Mouse (Mus musculus) adrenal gland, postnatal 14 days (tissue): ENCODE results near the gene Srl. TPM values are rescaled to one million over a fixed set of nuclear protein-coding genes. Genes with fewer than 3 reads are reported as not detected.
A peak's percentile ranks its signal among the peaks of the same experiment; 100 is the strongest.
"Not testable (repeated sequence)": the region's sequence is repeated elsewhere in the genome, so short reads cannot be mapped to it uniquely, and the experiment has no call there.

Experiments used
- DNase-seq: peaks from one replicate; pipeline ENCODE4 v3.0.0; 2021; ENCODE audit warnings: mixed read lengths
- total RNA-seq: library from RNA; stranded (reverse); gene quantifications from 2 replicates; pipeline ENCODE4 v1.2.3, GENCODE M21; 2021

The Srl gene
- total RNA-seq, 1 experiment from 2014 or later: 16.2 TPM

DNA sequence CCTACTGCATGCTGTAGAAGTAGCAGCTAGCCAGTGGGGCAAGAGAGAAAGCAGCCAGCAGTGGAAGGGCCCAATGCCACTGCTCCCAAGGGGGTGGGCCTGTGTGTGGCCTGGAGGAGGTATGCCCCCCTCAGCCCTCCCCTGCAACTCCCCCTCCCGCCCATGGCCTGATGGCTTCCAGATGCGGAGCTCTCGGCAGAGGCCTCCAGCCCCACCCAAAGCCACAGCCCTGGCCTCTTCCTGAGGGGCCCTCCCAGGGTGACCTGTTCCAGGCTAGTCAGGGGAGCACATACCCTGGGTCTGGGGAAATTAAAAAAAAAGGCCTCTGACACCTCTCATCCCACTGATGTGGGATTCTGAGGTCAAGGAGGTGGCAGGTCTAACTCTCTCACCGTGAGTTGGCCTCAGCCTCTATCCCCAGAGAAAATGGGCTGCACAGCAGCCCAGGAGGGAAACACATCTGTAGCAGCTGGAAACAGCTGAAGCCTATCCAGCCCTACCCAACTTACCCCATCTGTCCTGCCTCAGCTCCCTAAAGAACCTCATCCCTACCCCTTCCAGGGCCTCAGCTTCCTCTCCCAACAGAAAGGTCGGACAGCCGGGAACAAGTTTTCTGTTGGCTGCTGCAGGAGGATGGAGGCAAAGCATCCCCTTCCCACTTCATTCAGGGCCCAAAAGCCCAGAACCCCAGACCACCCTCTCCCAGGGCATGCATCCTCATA, 11.4 kb upstream of the Srl start:
- DNase-seq: no peak

DNA sequence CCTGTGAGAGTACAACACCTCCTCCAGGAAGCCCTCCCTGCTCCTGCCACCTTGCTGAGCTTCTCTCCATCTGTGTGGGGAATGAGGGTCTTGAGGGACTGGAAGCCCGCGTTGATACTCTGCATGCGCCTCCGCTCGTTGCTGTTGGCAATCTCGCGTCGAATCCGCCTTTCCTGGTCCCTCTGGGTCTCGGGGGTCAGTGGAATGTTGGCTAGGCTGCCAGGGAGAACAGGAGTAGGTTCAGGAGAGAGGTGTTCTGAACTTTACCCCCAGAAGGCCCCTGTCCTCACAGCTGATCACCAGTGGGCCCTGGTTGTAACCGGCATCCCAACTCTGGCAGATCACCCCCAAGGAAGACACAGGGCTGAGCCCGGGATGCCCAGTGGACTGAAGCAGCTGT, 10.3 kb upstream of the Srl start:
- no peak for DNase-seq

DNA sequence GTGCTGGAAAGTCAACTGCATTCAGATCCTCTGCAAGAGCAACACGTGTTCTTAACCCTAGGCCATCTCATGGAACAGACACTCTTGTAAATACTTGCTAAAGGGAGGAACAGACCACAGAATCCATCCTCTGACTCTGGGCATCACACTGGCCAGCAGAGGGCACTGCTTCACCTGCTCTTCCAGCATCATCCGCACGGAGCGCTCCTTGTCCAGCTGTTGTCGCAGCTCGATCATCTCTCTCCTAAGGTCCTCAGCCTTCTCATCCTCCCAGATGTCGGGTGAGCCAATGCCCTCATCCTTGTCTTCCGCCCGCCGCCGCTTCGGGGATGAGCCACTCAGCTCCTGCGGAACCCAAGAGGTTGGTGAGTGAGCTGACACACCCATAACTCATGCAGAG, 9.4 kb upstream of the Srl start:
- DNase-seq: peak; percentile 82

DNA sequence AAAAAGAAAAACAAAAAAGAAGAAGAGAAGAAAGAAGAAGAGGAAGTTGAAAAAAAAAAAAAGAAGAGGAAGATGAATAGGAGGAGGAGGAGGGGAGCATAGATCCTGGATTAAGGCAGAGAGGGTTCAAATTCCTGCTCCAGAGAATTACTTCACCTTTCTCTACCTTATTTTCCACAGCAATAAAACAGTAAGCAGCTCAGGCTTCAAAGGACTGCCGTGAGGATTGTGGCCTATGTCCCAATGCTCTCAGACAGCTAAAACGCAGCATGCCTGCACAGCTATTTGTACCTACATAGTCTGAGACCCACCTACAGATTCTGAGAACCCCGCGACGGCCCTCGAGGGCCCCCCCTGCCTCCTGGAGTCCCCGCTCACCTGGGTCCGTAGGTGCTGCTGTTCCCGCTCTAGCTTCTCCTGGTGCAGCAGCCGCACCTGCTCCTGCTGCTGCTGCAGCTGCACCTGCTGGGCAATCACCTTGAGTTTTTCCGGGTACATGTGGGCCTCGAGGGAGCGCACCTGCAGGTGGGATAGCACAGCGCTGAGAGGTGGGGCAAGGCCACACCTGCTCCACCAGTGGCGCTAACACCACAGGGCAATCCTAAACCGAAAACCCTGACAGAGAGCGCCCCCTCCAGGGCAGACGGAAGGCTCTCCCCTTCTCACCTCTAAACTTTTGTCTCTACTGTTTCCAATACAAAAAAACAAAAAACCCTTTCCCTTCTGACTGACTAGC, 7.5 kb upstream of the Srl start:
- no peak for DNase-seq

DNA sequence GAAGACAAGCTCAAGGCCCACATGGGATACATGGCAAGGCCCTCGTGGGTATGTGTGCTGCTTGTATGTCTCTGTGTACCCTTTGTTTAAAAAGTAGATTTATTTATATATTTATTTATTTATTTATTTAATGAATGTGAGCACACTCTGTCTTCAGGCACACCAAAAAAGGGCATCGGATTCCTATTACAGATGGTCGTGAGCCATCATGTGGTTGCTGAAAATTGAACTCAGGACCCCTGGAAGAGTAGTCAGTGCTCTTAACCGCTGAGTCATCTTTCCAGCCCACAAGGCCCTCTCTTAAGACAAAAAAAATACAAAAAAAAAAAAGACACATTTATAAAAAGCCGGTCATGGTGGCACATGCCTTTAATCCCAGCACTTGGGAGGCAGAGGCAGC, 6.0 kb upstream of the Srl start:
- DNase-seq: no peak

DNA sequence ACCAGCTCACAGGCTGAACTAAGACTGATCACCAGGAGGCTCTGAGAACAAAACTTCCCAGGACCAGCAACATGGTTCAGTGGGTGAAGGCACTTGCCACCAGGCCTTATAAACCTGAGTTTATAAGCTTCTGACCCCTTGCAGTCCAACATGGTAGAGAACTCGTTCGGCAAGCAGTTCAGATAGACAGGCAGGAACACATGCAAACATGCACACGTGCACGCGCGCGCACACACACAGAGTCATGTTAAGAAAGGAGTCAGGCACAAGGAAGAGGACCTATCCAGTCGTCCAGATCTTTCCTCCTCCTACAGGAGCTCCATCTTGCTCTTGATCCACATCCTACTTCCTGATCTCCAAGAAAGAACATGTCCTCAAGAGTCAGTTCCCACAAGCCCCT, 5.2 kb upstream of the Srl start:
- DNase-seq: no peak

DNA sequence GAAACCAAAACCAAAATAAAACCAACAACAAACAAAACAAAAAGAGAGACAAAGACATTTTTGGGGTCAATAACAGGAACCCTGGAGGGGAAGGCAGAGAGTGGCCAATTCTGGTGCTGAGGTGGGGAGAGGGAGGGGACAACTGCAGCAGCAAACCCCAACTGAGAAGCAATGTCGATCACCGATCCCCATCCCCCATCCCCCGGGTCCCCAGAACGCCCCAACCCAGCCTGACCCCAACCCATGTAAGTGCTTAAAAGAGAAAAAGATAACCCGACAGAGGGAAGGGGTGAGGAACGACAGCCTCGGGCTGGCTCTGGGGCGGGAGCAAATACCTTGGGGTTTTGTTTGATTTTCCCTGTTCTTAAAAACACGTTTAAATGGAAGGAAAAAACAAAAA, 3.2 kb upstream of the Srl start:
- no peak for DNase-seq

DNA sequence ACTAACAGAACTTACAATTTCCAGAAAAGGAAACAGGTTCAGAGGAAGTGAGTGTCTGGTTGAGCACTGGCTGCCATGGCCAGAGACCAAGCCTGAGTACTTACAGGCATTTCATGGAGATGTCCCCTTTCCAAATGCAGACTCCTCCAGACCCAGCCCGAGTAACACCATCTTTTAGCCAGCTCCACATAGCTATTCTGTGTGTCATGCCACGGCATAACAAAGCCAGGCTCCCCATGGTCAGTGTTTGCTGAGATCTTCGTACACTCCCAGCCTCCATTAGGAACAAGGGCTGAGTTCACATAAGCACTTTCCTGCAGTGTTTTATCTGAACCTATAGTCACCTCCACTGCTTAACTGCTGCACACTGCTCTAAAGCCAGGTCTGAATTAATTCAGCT, 1.6 kb upstream of the Srl start:
- no peak for DNase-seq

DNA sequence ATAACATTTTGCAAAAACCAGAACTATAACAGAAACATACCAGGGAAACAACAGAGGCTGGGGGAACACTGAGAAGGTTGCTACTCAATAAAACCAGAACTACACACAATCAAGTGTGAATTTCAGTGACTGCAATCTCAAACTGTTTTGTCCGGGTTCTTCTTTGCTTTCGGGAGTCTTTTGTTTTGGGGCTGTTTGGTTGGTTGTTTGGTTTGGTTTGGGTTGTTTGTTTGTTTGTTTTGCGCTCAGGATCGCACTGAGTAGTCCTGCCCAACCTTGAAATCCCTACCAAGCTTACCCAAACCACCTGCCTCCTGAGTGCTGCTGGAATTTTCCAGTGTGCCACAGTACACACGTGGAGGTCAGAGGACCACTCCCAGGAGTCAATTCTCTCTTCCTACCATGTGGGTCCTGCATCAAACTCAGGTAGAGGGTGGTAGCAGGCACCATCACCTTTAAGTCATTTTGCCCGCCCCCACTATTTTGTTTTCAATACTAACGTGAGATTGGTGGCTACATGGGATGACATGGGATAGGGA, 689 bp upstream of the Srl start:
- no peak for DNase-seq

DNA sequence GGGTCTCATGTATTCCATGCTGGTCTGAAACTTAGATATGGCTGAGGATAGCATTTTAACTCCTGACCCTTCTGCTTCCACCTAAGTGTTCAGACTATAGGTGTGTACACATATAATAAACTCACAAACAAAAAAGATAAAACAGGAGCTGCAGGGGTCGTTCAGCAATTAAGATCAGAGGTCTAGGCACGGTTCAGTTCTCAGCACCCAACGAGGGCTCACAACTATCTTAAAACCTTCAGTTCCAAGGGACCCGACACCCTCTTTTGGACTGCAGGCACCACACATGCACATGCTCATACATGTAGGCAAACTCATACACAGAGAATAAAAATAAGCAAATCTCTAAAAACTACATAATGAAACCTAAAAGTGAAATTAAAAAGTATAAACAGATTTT, 583 bp downstream of the Srl start:
- DNase-seq: no peak

DNA sequence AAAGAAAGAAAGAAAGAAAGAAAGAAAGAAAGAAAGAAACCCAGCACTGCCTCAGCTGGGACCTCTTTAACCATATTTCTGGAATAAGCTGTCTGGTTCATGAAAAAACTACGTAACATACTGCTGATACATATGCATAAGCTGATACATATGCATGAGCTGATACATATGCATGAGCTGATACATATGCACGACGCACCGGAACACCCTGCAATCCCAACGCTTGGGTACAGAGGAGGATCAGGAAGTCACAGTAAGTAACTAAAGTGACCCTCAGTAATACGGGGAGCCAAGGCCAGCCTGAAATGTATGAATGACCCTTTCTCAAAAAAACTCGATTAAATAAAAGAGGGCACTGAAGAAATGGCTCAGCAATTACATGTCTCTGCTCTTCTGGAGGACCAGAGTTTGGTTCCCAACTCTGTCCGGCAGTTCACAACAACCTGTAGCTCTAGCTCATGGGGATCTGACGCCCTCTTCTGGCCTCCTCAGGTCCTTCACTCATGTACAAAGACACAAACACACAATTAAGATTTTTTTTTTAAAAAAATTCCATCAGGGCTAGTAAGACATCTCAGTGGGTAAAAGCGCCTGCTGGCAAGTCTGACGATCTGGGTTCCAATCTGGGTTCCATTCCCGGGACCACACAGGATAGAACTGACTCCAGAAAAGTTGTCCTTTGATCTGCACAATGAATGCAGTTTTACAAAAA, 1.4 kb downstream of the Srl start:
- no peak for DNase-seq

DNA sequence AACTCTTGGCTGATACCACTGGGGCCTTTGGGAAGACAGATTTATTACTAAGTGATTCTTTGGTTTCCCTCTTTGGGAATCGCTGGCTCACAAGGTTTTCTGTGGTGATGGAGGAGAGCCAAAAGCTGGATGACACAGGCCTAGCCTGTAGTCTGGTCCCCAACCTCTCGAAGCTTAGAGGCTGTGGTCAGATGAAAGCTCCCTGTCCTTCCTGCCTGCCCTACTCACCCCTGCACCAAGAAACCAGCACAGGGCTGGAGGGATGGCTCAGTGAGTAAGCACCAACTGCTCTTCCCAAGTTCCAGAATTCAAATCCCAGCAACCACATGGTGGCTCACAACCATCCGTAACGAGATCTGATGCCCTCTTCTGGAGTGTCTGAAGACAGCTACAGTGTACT, 2.1 kb downstream of the Srl start:
- DNase-seq: peak; percentile 47

DNA sequence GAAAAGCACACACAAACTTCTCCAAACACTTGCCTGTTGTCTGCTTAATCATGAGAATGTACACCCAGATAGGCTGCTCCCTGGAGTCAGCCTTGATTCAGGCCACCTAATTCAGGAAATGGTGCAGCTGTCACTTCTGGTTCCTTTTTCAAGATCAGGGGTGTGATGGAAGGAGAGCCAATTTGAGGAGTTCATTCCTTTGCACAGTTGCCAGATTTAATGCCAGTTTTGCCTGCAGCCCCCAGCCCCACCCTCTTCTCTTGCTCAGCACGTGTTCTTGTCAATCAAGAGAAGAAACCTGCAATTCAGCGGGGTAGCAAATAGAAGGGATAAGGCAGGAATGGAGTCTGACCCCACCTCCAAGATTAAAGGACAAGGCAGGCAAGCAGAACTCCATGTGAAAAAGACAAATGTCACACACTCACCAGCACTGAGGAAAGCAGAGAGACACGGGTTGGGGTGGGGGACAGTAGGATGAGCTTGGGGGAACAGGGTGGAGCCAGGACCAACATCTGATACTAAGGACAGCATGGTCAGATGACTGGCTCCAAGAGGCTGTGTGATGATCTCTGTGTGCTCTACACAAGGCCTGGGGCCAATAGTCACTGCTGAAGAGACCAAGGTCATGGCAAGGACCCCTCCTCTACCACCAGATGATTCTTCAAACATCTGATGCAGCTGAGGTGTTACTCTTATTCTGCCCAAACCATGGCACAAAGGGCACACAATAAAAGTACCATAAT, 3.8 kb downstream of the Srl start:
- no peak for DNase-seq

DNA sequence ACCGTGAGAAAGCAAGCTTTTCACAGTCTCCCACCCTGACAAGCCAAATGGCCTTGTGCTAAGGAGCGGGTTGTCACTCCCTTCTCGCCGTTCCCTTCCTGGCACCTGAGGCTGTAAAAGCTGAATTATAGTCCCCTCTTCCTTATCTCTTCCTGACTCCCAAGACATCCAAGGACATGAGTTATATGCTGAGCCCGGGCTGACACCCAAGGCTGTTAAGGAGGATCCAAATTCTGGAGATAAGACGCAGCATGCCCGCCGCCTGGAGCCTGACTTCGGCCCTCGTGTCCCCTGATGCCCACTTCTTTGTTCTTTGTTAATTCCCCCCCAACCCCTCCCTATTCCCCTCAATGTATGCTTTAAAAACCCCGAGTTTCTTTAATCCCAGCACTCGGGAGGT, 14.2 kb downstream of the Srl start:
- not testable (repeated sequence) for DNase-seq

DNA sequence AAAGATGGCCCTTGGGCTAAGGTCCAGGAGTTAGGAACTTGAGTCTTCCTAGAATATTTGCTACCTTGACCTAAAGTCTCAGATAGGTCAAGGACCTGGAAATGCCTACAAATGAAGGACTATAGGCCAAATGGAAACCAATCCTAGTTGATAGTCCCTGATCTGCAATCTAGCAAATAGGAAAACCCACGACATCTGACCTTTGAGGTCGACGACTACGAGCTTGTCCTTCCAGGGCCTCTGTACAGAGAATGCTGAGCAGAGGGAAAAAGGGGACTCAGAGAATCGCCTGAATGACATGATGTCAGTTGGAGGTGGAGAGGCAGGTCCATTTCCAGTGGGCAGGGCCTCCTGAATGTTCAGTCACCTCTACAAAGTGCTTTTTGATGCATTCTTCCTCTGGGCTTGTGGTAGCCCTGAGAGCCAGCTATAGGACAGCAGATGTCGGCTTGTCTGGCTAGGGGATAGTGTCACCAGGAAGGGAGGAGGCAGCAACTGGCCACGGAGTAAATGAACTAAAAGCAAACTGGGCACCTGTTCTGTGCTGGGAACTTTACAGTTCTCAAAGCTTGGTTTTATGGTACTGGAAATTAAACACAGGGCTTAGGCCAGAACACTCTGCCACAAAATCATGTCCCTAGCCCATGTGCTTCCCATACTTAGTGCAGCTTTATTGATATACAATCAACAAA, 18.2 kb downstream of the Srl start:
- no peak for DNase-seq

DNA sequence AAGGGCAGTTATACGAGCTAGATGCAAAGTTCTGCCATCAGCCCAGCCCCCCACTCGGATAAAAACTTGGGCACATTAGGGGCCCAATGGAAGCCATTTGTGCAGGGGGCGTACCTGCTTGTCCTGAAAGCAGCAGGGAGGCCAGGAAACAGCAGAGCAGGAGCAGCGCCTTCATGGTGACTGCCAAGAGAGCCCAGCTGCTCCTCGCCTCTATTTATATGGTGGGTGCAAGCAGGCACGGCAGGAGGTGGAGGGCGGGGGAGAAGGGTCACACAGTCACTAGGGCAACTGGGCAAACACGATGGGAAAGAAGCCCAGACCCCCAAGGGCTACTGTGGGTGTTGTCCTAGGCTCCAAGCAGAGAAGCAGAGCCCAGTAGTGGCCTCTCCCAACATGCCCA, 18.7 kb downstream of the Srl start:
- DNase-seq: no peak

DNA sequence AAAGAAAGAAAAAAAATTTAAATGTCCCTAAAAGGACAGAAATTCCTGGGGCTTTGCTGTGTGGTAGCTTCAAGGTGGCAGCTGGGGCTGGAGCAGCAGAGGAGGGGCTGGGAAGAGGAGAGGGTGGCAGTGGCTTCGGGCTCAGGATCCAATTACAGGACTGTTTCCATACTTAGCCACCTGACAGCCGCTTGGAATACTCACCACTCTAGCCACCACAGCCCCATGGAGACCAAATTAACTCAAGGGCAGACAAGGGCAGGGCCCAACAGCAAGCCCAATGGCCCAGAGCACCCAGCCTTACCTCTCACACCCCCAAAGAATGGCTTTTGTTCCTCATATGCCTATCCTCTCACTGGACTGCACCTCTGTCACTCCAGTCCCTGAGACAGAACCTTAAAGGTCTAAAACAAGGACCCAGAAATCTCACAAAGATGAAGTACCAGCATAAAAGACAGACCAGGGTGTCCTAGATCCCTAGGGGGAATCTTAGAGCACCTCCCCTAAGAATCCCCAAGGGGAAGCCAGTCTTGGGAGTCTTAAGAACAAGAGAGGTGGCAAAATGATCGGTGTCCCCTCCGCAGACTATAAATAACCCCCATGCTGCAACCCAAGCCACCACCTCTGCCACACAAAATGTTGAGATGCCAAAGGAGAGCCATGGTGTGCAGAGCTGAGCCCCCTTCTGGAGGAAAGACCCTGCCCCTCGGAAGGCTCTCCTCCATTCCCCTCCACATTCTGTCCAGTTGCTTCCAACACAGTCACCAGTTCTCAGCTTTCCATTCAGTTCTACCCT, 19.7 kb downstream of the Srl start:
- no peak for DNase-seq

DNA sequence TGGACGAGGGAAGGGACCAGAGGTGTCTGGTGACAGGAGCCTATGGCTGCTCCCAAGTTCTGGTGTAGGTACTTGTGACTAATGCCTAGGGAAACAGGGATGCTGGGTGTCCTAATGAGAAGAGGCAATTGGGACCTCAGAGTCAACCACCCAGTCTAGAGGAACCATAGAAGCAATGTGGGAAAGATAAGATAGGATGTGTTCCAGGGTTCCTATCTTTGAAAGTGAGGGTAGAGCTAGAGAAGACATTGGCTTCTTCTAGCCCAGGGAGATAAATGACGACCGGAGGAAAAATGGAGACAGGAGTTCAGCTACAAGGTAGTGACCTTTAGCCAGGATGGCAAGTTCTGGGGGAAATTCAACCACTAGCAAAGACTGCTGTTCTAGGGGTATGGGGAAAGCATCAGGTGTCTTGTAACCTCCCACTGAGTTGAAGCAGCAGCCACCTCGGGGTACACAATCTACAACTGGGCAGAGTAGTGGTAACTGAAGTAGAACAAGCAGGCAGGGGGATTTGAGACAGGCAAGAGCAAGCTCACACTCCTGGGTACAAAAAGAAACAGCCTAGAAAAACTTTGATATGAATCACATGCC, 20.4 kb downstream of the Srl start:
- DNase-seq: no peak

DNA sequence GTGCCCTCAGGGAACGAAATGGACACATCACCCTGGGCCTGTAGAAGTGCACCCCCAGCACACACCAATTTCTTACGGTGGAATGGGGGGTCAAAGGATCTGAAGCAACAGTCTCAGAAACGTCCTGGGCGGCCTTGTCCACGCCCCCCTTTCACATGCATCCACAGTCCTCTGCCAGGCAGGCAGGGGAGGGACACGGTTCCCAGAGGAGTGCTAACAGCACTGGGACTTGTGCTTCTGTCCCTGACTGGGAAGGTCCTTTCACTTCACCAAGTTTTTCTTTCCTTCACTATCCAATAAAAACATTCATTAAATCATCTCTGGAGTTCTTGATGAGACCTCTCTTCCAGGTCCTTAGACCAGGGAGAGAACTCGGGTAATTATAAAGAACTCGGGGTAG, 20.9 kb downstream of the Srl start:
- no peak for DNase-seq

DNA sequence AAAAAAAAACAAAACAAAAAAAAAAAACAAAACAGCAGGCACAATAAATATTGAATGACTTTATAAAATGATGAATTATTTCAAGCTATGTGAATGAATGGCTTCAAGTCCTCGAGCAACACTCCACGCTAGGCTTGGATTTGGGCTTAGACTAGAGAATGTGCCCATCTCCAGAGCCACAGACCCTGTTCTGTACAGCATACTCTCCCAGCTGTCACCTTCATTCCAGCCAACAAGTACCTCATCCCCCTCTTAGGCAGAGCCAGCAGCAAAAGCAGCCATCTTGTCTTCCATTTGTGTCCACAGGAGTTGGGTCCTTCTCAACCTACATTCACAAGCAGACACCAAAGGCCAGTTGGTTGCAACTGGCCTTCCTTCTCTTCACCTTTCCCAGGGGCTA, 21.8 kb downstream of the Srl start:
- no peak for DNase-seq

DNA sequence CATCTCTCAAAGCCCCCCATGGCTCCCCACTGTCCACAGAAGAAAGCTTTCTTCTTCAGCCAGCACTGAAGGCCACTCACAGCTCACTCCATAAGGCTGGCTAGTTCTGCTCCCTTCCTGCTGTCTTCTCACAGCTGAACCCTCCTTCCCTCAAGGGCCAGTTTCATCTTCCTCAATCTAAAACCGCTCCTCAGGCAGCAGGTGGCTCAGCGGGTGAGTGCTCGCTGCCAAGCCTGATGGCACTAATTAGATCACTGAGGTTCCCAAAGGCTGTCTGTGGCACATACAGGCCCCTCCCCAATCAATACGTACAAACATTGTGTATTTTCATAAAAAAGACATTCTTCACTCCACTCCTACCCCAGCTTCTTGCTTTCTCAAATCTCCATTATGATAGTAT, 22.5 kb downstream of the Srl start:
- DNase-seq: no peak
